Mouse (Mus musculus) thymus, postnatal 10 days (tissue): Measurements from ENCODE around the gene Nmb.

ENCODE experiments used
- DNase-seq, 2 experiments: peaks; one replicate each; pipeline ENCODE4 v3.0.0; 2021; ENCODE audit warnings: low spot score in 2 of 2

The Nmb gene

GRCm38 (mm10) chr7:80860729-80861274 is 44.1 kb downstream of the Nmb start, which contains the start of gene Zscan2:
Zscan2 (plus strand) TSS chr7:80860920.
- DNase-seq = peak; percentile 84 to 88

GRCm38 (mm10) chr7:80860227-80860626 is 44.6 kb downstream of the Nmb start:
- peak; percentile 69 to 71 for DNase-seq

- peak; percentile 65 to 78 for DNase-seq
Measured at GRCm38 (mm10) chr7:80857181-80857580, 47.7 kb downstream of the Nmb start.

GRCm38 (mm10) chr7:80855316-80855715 is 49.6 kb downstream of the Nmb start:
- DNase-seq = no peak

GRCm38 (mm10) chr7:80853218-80853617 is 51.7 kb downstream of the Nmb start:
- no peak for DNase-seq
